Mouse (Mus musculus) stomach, postnatal 0 days (tissue): Measurements from ENCODE around the gene Atp1a2.

ENCODE experiments used
- CTCF ChIP-seq: IDR thresholded peaks from 2 replicates; pipeline ENCODE4 v1.5.1; 2016; ENCODE audit warnings: antibody characterized with exemption, low read depth, mild to moderate bottlenecking, moderate library complexity
- EP300 ChIP-seq: optimal IDR thresholded peaks from 2 replicates; pipeline ENCODE3; 2016; ENCODE audit warnings: antibody characterized with exemption

DNA sequence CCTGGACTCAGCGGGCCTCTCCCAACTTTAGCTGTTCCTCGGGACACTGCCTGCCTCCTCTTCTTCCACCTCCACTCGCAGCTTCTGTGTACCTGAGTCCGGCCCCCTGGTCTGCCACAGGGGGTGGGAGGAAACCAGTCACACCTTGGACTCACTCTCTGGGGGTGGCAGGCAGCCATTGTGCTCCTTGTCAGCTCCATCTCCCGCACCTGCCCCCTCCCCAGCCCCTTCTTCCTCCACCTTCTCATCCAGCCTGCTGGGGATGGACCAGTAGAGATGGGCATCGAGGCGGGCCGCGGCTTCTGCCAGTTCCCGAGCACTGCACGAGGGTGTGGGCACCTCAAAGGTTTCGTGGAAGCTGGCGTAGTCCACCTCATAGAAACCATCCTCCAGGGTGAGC lies 24.9 kb upstream of the Atp1a2 start:
- TF ChIP-seq CTCF (no peak), EP300 (no peak)
